Mouse (Mus musculus) Patski (cell line): ENCODE data around the gene Tecpr2. TPM values are rescaled to one million over a fixed set of nuclear protein-coding genes. Genes with fewer than 3 reads are reported as not detected.

Experiments
- ATAC-seq: fragments of 100-300 bp; one replicate; pipeline ENCODE4 v1.8.0; 2021
- CTCF ChIA-PET: fragments of 350-600 bp; sonication (Branson Sonifier 250); formaldehyde crosslinking; loops from one replicate; lab custom pipeline; 2022; ENCODE audit warnings: inconsistent platforms; lab: Charles Lee
- POLR2A ChIA-PET: fragments of 350-600 bp; sonication (Branson Sonifier 250); formaldehyde crosslinking; loops from one replicate; lab custom pipeline; 2022; ENCODE audit warnings: antibody characterized with exemption, inconsistent platforms; lab: Charles Lee
- DNase-seq: peaks from one replicate; pipeline ENCODE4 v3.0.0-alpha.2; 2011; ENCODE audit warnings: low read depth, low spot score
- H3K27me3 ChIP-seq: fragments of 371-371 bp; one replicate; pipeline ENCODE4 v1.5.1; 2021
- CTCF ChIP-seq: fragments of 100-300 bp; IDR thresholded peaks from one replicate; pipeline ENCODE4 v1.5.1; 2021
- in situ Hi-C: fragments of 300-500 bp; cut with MboI; formaldehyde crosslinking; loops from 3 replicates; pipeline ENCODE4 v1.11.1; 2018; ENCODE audit warnings: low pct_unique_long_range_greater_than_20kb, mixed read lengths
- polyA plus RNA-seq: library from polyadenylated mRNA; unstranded; gene quantifications from one replicate; pipeline ENCODE4 v1.2.3, GENCODE M21; 2021

The Tecpr2 gene
- polyA plus RNA-seq, 1 experiment from 2014 or later = 7.4 TPM

GRCm38 (mm10) chr12:110986536-110987425 lies 97.7 kb downstream of the Tecpr2 start:
- DNase-seq (no peak), ATAC-seq (no peak)
- ChIA-PET CTCF (interaction anchor here (1.2 kb wide), 1 partner anchor 50 kb away, joined by 6 read pairs; no protein-coding TSS in a partner anchor), POLR2A (interaction anchor here (0.6 to 1.0 kb wide), 2 partner anchors 50 to 51 kb away, joined by 3 read pairs; no protein-coding TSS in a partner anchor)
- in situ Hi-C loops = no loop called here
- TF ChIP-seq CTCF = no peak
- H3K27me3 ChIP-seq = no peaks in the 10 kb centered on the region

GRCm38 (mm10) chr12:110989409-110989808 lies 100.3 kb downstream of the Tecpr2 start:
- DNase-seq = no peak

GRCm38 (mm10) chr12:110990500-110990899 lies 101.4 kb downstream of the Tecpr2 start:
- in situ Hi-C loops = loop anchor here (5.0 kb wide), 1 partner anchor 53 kb away; no protein-coding TSS in a partner anchor
- no peak for DNase-seq
- ChIA-PET CTCF (interaction anchor here (2.3 to 5.6 kb wide), 2 partner anchors 8 to 54 kb away, joined by 20 to 38 read pairs; no protein-coding TSS in a partner anchor), POLR2A (interaction anchor here (0.8 to 1.2 kb wide), 2 partner anchors 12 to 53 kb away, joined by 4 read pairs; partner anchors contain the start of gene Ankrd9)
- no peak for TF ChIP-seq CTCF
- no peaks in the 10 kb centered on the region for H3K27me3 ChIP-seq
- no peak for ATAC-seq

More at GRCm38 (mm10) chr12:110989409-110989808, 100.3 kb downstream of the Tecpr2 start:
- TF ChIP-seq CTCF = no peak
- in situ Hi-C loops = no loop called here
- no peak for ATAC-seq
- CTCF ChIA-PET = no interaction called here
- no peaks in the 10 kb centered on the region for H3K27me3 ChIP-seq
- POLR2A ChIA-PET = no interaction called here

GRCm38 (mm10) chr12:110991361-110992127 lies 102.5 kb downstream of the Tecpr2 start:
- ATAC-seq (peak; percentile 81), DNase-seq (peak; percentile 31)
- H3K27me3 ChIP-seq = no peaks in the 10 kb centered on the region
- no peak for TF ChIP-seq CTCF
- ChIA-PET CTCF (interaction anchor here (0.5 to 5.6 kb wide), 16 partner anchors 9 to 82 kb away, joined by 3 to 38 read pairs (median 3); partner anchors contain the start of gene Ankrd9), POLR2A (interaction anchor here (1.2 kb wide), 1 partner anchor 13 kb away, joined by 4 read pairs; the partner anchor contains the start of gene Ankrd9)
- in situ Hi-C loops = loop anchor here (5.0 kb wide), 1 partner anchor 54 kb away; no protein-coding TSS in a partner anchor

- no peaks in the 10 kb centered on the region for H3K27me3 ChIP-seq
- no peak for TF ChIP-seq CTCF
- in situ Hi-C loops = loop anchor here (5.0 kb wide), 1 partner anchor 55 kb away; no protein-coding TSS in a partner anchor
- ChIA-PET POLR2A (no interaction called here), CTCF (interaction anchor here (0.5 to 5.6 kb wide), 16 partner anchors 10 to 83 kb away, joined by 3 to 38 read pairs (median 3); partner anchors contain the start of gene Ankrd9)
- DNase-seq = peak; percentile 61
- ATAC-seq = peak; percentile 70
These were observed 103.1 kb downstream of the Tecpr2 start for GRCm38 (mm10) chr12:110992128-110992553.

GRCm38 (mm10) chr12:110992771-110993170 lies 103.7 kb downstream of the Tecpr2 start:
- ChIA-PET CTCF (interaction anchor here (1.4 to 5.6 kb wide), 4 partner anchors 26 to 83 kb away, joined by 3 to 38 read pairs (median 6); no protein-coding TSS in a partner anchor), POLR2A (no interaction called here)

GRCm38 (mm10) chr12:110993226-110993625 lies 104.2 kb downstream of the Tecpr2 start:
- POLR2A ChIA-PET = no interaction called here
- CTCF ChIA-PET = interaction anchor here (5.6 kb wide), 1 partner anchor 57 kb away, joined by 38 read pairs; no protein-coding TSS in a partner anchor
- in situ Hi-C loops = loop anchor here (5.0 kb wide), 1 partner anchor 56 kb away; no protein-coding TSS in a partner anchor
- DNase-seq = no peak
- no peak for TF ChIP-seq CTCF
- H3K27me3 ChIP-seq = no peaks in the 10 kb centered on the region
- ATAC-seq = no peak

More at GRCm38 (mm10) chr12:110992771-110993170, 103.7 kb downstream of the Tecpr2 start:
- ATAC-seq (no peak), DNase-seq (no peak)
- in situ Hi-C loops = loop anchor here (5.0 kb wide), 1 partner anchor 55 kb away; no protein-coding TSS in a partner anchor
- TF ChIP-seq CTCF = no peak
- H3K27me3 ChIP-seq = no peaks in the 10 kb centered on the region

GRCm38 (mm10) chr12:110994666-110995065 lies 105.6 kb downstream of the Tecpr2 start:
- H3K27me3 ChIP-seq = no peaks in the 10 kb centered on the region
- in situ Hi-C loops = loop anchor here (5.0 kb wide), 1 partner anchor 57 kb away; no protein-coding TSS in a partner anchor
- no peak for ATAC-seq
- DNase-seq = no peak
- POLR2A ChIA-PET = no interaction called here
- CTCF ChIA-PET = interaction anchor here (0.7 to 5.6 kb wide), 2 partner anchors 31 to 58 kb away, joined by 3 to 38 read pairs; no protein-coding TSS in a partner anchor
- no peak for TF ChIP-seq CTCF

- H3K27me3 ChIP-seq = no peaks in the 10 kb centered on the region
- no peak for TF ChIP-seq CTCF
- in situ Hi-C loops = no loop called here
- DNase-seq (no peak), ATAC-seq (no peak)
- POLR2A ChIA-PET = no interaction called here
- CTCF ChIA-PET = no interaction called here
These were observed 109.0 kb downstream of the Tecpr2 start for GRCm38 (mm10) chr12:110998092-110998491.
